Mouse (Mus musculus) left cerebral cortex, adult 9 months (tissue): ENCODE measurements around the gene Gm9999.
"Not testable (repeated sequence)": the region's sequence is repeated elsewhere in the genome, so short reads cannot be mapped to it uniquely, and the experiment has no call there.

Source experiments
- DNase-seq, 2 experiments: peaks; one replicate each; pipeline ENCODE4 v3.0.0; 2022; ENCODE audit warnings: low spot score in 2 of 2

Gm9999 gene

DNA sequence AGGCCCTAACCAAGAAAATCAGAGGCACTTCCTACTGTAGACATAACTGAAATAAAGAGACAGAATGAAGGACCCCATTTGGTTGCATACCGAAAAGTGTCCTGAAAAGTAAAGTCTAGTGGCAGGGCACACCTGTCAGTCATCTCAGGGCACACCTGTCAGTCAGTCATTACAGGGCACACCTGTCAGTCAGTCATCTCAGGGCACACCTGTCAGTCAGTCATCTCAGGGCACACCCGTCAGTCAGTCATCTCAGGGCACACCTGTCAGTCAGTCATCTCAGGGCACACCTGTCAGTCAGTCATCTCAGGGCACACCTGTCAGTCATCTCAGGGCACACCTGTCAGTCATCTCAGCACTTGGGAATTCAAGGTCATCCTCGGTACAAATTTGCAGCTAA, 43.5 kb downstream of the Gm9999 start:
- not testable (repeated sequence) for DNase-seq

DNA sequence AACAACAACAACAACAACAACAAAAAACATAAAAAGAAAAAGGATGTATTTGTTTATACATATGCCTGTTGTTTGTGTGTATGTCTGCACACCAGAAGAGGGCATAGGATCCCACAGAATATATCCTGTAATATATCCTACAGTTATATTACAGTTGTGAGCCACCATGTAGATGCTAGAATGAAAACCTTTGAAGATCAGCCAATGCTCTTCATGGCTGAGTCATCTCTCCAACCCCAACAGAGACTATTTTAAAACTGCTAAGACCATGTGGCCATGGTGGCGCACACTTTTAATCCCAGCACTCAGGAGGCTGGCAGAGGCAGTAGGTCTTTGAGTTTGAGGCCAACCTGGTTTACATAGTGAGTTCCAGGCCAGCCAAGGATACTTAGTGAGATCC, 44.1 kb downstream of the Gm9999 start:
- no peak for DNase-seq

DNA sequence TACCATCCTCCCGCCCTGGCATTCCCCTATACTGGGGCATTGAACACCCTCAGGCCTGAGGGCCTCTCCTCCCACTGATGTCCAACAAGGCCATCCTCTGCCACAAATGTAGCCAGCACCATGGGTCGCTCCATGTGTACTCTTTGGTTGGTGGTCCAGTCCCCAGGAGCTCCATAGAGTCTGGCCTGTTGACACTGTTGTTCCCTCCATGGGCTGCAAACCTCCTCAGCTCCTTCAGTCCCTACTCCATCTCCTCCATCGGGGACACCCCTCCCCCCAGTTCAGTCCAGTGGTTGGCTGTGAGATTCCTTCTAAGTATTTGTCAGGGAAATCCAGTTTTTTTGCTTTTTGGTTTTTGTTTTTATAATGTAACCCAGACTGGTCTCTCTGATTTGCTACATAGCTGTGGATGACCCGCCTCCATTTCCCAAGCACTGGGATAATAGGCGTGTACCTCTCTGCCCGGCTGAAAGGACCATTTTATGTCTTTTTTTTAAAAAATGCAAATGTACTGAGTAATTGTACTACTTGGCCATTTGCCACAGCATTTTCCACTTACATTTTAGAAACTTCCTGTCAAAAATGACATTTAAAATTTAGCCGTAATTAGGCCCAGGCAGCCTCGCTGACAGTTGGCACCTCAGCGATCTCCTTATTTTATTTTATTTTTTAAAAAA, 47.3 kb downstream of the Gm9999 start:
- DNase-seq: no peak

DNA sequence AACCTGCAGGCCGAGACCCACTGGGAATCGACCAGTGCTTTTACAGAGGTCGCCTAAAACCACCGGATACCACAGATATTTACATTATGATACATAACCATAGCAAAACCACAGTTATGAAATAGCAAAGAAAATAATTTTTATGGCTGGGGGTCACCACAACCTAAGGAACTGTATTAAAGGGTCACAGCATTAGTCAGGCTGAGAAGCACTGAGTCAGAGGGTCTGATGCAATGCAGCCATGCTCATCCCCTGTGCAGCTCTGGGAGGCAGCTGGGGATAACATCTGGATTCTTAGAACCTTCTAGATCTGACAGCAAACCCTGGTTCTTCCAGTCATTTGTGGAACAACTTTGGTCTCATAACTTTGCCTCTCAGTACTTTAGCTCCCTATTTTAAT, 48.0 kb downstream of the Gm9999 start:
- DNase-seq: no peak

DNA sequence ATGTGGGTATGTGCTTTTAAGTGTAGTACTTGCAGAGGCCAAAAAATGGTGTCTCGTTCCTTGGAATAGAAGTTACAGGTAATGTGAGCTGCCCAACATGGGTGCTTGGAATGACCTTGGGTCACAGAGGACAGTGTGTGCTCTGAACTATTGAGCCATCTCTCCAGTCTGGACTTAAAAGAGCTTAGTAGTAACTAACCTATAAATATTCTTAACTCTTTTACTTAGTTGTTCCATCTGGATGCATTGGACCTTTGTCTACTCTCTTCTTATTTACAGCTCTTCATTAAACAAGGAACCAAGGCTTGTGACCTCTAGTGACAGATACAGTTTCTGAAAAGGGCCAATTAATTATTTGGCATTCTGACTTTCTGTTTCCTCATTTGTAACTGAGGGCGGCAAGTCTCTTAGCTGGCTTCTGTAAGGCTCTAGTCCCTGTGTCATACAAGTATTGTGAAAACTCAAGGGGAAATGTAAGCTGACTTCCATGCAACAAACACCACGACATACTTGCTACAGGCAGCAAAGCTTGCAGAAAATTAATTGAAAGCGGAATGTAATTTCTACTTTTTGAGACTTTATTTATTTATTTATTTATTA, 51.5 kb downstream of the Gm9999 start:
- no peak for DNase-seq

DNA sequence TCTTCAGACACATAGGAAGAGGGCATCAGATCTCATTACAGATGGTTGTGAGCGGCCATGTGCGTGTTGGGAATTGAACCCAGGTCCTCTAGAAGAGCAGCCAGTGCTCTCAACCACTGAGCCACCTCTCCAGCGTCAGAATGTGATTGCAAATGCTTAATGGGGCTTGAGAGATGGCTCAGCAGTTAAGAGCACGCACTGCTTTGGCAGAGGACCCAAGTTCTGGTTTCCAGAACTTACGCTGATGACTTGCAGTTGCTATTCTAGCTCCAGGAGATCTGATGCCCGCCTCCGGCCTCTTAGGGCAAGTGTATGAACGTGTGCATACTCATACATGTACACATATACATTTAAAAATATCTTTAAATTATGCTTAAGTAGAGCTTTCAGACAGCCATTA, 52.0 kb downstream of the Gm9999 start:
- no peak for DNase-seq
